Mouse (Mus musculus): ENCODE data around the gene Arhgef2.

Gene Arhgef2

GRCm38 (mm10) chr3:88640676-88641075 is 34.9 kb downstream of the Arhgef2 start:
- DNase-seq (ENCODE audit: low read depth, low spot score) = peak; percentile 68

GRCm38 (mm10) chr3:88643078-88643477 is 37.3 kb downstream of the Arhgef2 start:
- peak; percentile 33 for DNase-seq (ENCODE audit: low read depth, low spot score)

- DNase-seq (ENCODE audit: low read depth, low spot score) = no peak
Observed at GRCm38 (mm10) chr3:88645937-88646336, 40.2 kb downstream of the Arhgef2 start.

GRCm38 (mm10) chr3:88646426-88646995 is 40.7 kb downstream of the Arhgef2 start:
- peak; percentile 92 for DNase-seq (ENCODE audit: low read depth, low spot score)

GRCm38 (mm10) chr3:88647076-88647475 is 41.3 kb downstream of the Arhgef2 start:
- DNase-seq (ENCODE audit: low read depth, low spot score) = peak; percentile 30

- DNase-seq (ENCODE audit: low read depth, low spot score) = no peak
Observed at GRCm38 (mm10) chr3:88647779-88648413, 42.1 kb downstream of the Arhgef2 start.

GRCm38 (mm10) chr3:88648452-88649168 is 42.8 kb downstream of the Arhgef2 start:
- DNase-seq (ENCODE audit: low read depth, low spot score) = no peak

GRCm38 (mm10) chr3:88649186-88649585 is 43.4 kb downstream of the Arhgef2 start:
- DNase-seq (ENCODE audit: low read depth, low spot score) = no peak

- no peak for DNase-seq (ENCODE audit: low read depth, low spot score)
Observed at GRCm38 (mm10) chr3:88649967-88650366, 44.2 kb downstream of the Arhgef2 start.

GRCm38 (mm10) chr3:88650713-88651504 is 45.1 kb downstream of the Arhgef2 start:
- DNase-seq (ENCODE audit: low read depth, low spot score) = no peak

- no peak for DNase-seq (ENCODE audit: low read depth, low spot score)
Observed at GRCm38 (mm10) chr3:88651669-88652618, 46.2 kb downstream of the Arhgef2 start.

GRCm38 (mm10) chr3:88652846-88653515 is 47.2 kb downstream of the Arhgef2 start, which contains the start of gene Rxfp4:
Gene Rxfp4, minus strand, starts transcription at chr3:88653142.
- no peak for DNase-seq (ENCODE audit: low read depth, low spot score)

- DNase-seq (ENCODE audit: low read depth, low spot score) = no peak
Observed at GRCm38 (mm10) chr3:88653516-88654370, 48.0 kb downstream of the Arhgef2 start.

- DNase-seq (ENCODE audit: low read depth, low spot score) = no peak
Observed at GRCm38 (mm10) chr3:88654621-88655020, 48.9 kb downstream of the Arhgef2 start.

GRCm38 (mm10) chr3:88655619-88656018 is 49.9 kb downstream of the Arhgef2 start:
- DNase-seq (ENCODE audit: low read depth, low spot score) = no peak

GRCm38 (mm10) chr3:88658441-88659127 is 52.8 kb downstream of the Arhgef2 start:
- DNase-seq (ENCODE audit: low read depth, low spot score) = no peak

GRCm38 (mm10) chr3:88659798-88660197 is 54.0 kb downstream of the Arhgef2 start:
- no peak for DNase-seq (ENCODE audit: low read depth, low spot score)

- no peak for DNase-seq (ENCODE audit: low read depth, low spot score)
Observed at GRCm38 (mm10) chr3:88664095-88664494, 58.3 kb downstream of the Arhgef2 start.

GRCm38 (mm10) chr3:88677399-88677798 is 71.6 kb downstream of the Arhgef2 start:
- DNase-seq (ENCODE audit: low read depth, low spot score) = peak; percentile 82

All from ES-CJ7 (cell line).